Mouse (Mus musculus) spleen, adult 2 months (tissue): ENCODE data around the gene Smyd3.

Source experiments
- CTCF ChIP-seq: fragments of 200-500 bp; IDR thresholded peaks from 2 replicates; pipeline ENCODE4 v1.5.1; 2011; ENCODE audit warnings: mild to moderate bottlenecking, inconsistent platforms; ENCODE audit not compliant: insufficient read depth, insufficient read length, insufficient replicate concordance; ENCODE audit errors: extremely low read depth
- POLR2A ChIP-seq: fragments of 200-500 bp; IDR thresholded peaks from 2 replicates; pipeline ENCODE4 v1.6.1; 2011; ENCODE audit warnings: low read depth, low read length, inconsistent platforms

GRCm38 (mm10) chr1:179443423-179443822 is 74.4 kb downstream of the Smyd3 start:
- no peak for TF ChIP-seq POLR2A
- no peak for TF ChIP-seq CTCF
